Mouse (Mus musculus) midbrain, embryonic 11.5 days (tissue): ENCODE measurements around the gene Hist1h2bj. TPM values are rescaled to one million over a fixed set of nuclear protein-coding genes. Genes with fewer than 3 reads are reported as not detected.
"Not testable (repeated sequence)": the region's sequence is repeated elsewhere in the genome, so short reads cannot be mapped to it uniquely, and the experiment has no call there.

Experiments used
- ATAC-seq: fragments of 200-750 bp; cut with Nextera tagmentation; 2 replicates; pipeline ENCODE4 v1.8.0; 2017; ENCODE audit warnings: moderate TSS enrichment, moderate library complexity; ENCODE audit not compliant: low FRiP score
- DNase-seq: peaks from one replicate; pipeline ENCODE4 v3.0.0; 2015; ENCODE audit warnings: low spot score; ENCODE audit errors: missing footprints
- H3K27ac ChIP-seq: fragments of 300-500 bp; sonication (generic); 2 replicates; pipeline ENCODE4 v1.5.1; 2014; ENCODE audit warnings: low read depth, low read length
- H3K27me3 ChIP-seq: fragments of 300-500 bp; sonication (generic); 2 replicates; pipeline ENCODE4 v1.6.1; 2014; ENCODE audit warnings: mild to moderate bottlenecking, low read length, moderate library complexity, mixed read lengths; ENCODE audit not compliant: control insufficient read depth, insufficient read depth
- H3K36me3 ChIP-seq: fragments of 300-500 bp; sonication (generic); 2 replicates; pipeline ENCODE4 v1.6.1; 2014; ENCODE audit warnings: mild to moderate bottlenecking, low read length, moderate library complexity, mixed read lengths; ENCODE audit not compliant: control insufficient read depth, insufficient read depth
- H3K4me1 ChIP-seq: fragments of 300-500 bp; sonication (generic); 2 replicates; pipeline ENCODE4 v1.6.1; 2014; ENCODE audit warnings: low read length; ENCODE audit not compliant: control insufficient read depth, insufficient read depth
- H3K4me2 ChIP-seq: fragments of 300-500 bp; sonication (generic); 2 replicates; pipeline ENCODE4 v1.6.1; 2014; ENCODE audit warnings: mild to moderate bottlenecking, moderate library complexity
- H3K4me3 ChIP-seq: fragments of 300-500 bp; sonication (generic); 2 replicates; pipeline ENCODE4 v1.5.1; 2014; ENCODE audit warnings: low read depth, low read length
- H3K9ac ChIP-seq: fragments of 300-500 bp; sonication (generic); 2 replicates; pipeline ENCODE4 v1.6.1; 2014; ENCODE audit warnings: low read length
- H3K9me3 ChIP-seq: fragments of 300-500 bp; sonication (generic); 2 replicates; pipeline ENCODE4 v1.6.1; 2016; ENCODE audit warnings: low read length; ENCODE audit not compliant: control insufficient read depth
- WGBS: fragments of 180-500 bp; shearing (Covaris S2); extraction: QIAGEN DNeasy Blood & Tissue Kit; methylation state at CpG from one replicate; pipeline ENCODE4 v1.1.7; 2014; 5-methylcytosine and 5-hydroxymethylcytosine counted together
- polyA plus RNA-seq: library from polyadenylated mRNA; unstranded; fragments of >200 nt; fragmentation: Nextera tagmentation; extraction: Ambion mirVana; gene quantifications from 2 replicates; pipeline ENCODE4 v1.2.1, GENCODE M21; 2014

Gene Hist1h2bj
- polyA plus RNA-seq, 1 experiment from 2014 or later: 9.9 TPM

GRCm38 (mm10) chr13:22026058-22027031, 16.7 kb upstream of the Hist1h2bj start:
- ATAC-seq (0 out of 2 replicates have a peak, but pooled peaks have one; percentile 56), DNase-seq (peak; percentile 100)
- no peaks in the 10 kb centered on the region for H3K9me3 ChIP-seq
- no peaks in the 10 kb centered on the region for H3K27me3 ChIP-seq
- H3K27ac ChIP-seq: no peak overlapping the region
- H3K4me1 ChIP-seq: no peaks in the 10 kb centered on the region; the same call in 1 of the 2 replicates
- H3K4me2 ChIP-seq: peak overlapping the region; percentile 63
- H3K9ac ChIP-seq: peak overlapping the region; percentile 63
- H3K36me3 ChIP-seq: no peaks in the 10 kb centered on the region
- WGBS: 2% methylated on average over 35 of the region's 35 CpGs
- peak overlapping the region; percentile 46 for H3K4me3 ChIP-seq

DNA sequence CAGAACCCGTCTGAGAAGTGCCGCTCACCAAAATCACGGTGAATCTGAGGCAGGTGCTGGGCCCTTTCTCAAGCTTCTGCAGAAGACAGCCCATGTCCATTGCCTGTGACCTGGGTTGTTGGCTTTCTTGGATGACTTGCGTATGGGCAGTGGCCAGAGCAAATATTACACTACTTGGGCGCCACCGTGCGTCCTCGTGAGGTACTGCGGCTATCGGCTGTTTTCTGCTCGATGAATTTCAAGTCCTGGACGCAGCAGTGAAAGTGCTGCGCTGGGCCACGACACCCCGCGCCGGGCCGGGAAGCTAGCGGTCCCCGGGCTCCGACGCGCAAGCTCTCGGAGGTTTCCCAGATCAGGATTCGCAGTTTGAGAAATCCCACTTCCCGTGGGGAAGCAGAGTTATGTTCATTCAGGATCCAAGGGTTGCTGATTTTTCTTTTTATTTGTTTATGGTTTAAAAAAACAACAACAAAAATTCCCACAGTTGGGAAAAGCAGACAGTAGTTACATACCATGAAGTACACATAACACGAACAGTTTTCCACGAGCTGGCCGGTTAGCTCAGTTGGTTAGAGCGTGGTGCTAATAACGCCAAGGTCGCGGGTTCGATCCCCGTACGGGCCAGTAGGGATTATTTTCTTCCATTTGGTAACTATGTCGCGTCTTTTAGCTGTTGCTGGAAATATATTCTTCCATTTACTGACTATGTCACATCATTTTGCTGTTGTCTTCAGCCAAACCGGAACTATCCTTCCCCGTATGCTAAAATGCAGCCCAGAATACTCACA, 14.1 kb upstream of the Hist1h2bj start:
- Histone ChIP-seq H3K27ac (peak overlapping the region; percentile 54), H3K4me2 (peak overlapping the region; percentile 55), H3K4me1 (no peaks in the 10 kb centered on the region; the same call in 1 of the 2 replicates), H3K9me3 (no peaks in the 10 kb centered on the region), H3K4me3 (peak overlapping the region; percentile 46), H3K27me3 (no peaks in the 10 kb centered on the region), H3K9ac (peak overlapping the region; percentile 67), H3K36me3 (no peaks in the 10 kb centered on the region)
- peak; percentile 88 for ATAC-seq
- DNase-seq: peak; percentile 100
- WGBS: under 1% methylated on average over 40 of the region's 40 CpGs

DNA sequence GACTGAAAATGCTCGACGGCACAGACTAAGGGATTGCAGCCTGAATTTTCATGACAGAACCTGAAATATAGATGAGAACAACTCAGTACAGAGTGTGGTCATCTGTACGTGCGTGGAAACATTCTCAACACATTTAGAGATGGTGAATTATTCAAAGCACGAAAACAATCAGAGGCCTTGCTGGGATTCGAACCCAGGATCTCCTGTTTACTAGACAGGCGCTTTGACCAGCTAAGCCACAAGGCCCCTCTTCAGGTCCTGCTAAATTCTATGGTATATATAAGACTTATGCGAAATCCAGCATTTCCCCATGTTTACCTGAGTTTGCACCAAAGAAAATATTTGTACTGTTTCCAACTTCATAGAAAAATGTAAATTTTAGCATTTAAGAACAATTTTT, 13.1 kb upstream of the Hist1h2bj start:
- Histone ChIP-seq H3K4me3 (no peak overlapping the region), H3K36me3 (no peaks in the 10 kb centered on the region), H3K9me3 (no peaks in the 10 kb centered on the region), H3K27ac (no peak overlapping the region), H3K27me3 (no peaks in the 10 kb centered on the region), H3K9ac (no peak overlapping the region), H3K4me1 (peaks cover 4% of the 10 kb centered on the region; the same call in 1 of the 2 replicates), H3K4me2 (no peak overlapping the region; the same call in 1 of the 2 replicates)
- ATAC-seq: no peak
- DNase-seq: peak; percentile 94
- WGBS: 28% methylated on average over 8 of the region's 8 CpGs

- no peaks in the 10 kb centered on the region for H3K9me3 ChIP-seq
- no peak overlapping the region for H3K9ac ChIP-seq
- DNase-seq (peak; percentile 94), ATAC-seq (no peak)
- H3K4me2 ChIP-seq: no peak overlapping the region
- H3K4me1 ChIP-seq: peaks cover 4% of the 10 kb centered on the region; the same call in 1 of the 2 replicates
- H3K4me3 ChIP-seq: no peak overlapping the region
- WGBS: 23% methylated on average over 4 of the region's 4 CpGs
- no peaks in the 10 kb centered on the region for H3K36me3 ChIP-seq
- no peaks in the 10 kb centered on the region for H3K27me3 ChIP-seq
- no peak overlapping the region for H3K27ac ChIP-seq
These were observed 12.5 kb upstream of the Hist1h2bj start for GRCm38 (mm10) chr13:22030493-22030892.

DNA sequence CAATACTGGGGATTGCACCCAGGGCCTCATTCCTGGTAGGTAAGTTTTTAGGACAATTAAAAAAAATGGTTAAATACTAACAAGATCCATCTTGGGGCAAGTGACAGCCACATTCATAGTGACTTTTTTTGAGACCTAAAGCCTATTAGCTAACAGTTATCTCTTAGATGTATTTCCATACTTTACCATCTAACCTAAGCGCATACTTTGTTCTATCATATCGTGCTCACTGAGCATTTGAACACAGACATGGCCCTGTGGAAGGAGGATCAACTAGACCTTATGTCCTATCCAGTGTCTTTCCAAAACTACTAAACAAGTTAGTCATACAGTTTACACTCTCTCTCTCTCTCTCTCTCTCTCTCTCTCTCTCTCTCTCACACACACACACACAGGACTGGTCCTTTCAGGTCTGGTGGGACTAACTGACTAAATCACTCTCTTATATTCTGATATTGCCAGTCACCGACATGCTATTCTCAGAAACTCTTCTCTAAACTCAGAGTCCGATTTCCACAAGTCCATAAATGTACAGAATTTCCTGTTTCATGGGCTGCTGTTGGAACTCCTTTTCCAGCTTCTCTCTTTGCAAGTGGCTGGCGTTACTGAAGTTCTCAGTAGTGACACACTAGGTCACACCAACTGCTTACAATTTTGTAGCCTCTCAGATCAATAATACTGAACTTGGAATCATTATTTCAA, 9.1 kb upstream of the Hist1h2bj start:
- WGBS: 61% methylated on average over 5 of the region's 5 CpGs
- H3K36me3 ChIP-seq: no peaks in the 10 kb centered on the region
- H3K27ac ChIP-seq: peak overlapping the region; percentile 83
- no peaks in the 10 kb centered on the region for H3K27me3 ChIP-seq
- H3K4me2 ChIP-seq: peak overlapping the region; percentile 65
- DNase-seq: peak; percentile 90
- no peak for ATAC-seq
- H3K9me3 ChIP-seq: no peaks in the 10 kb centered on the region
- H3K9ac ChIP-seq: peak overlapping the region; percentile 86
- peaks cover 11% of the 10 kb centered on the region for H3K4me1 ChIP-seq
- peak overlapping the region; percentile 38 for H3K4me3 ChIP-seq

GRCm38 (mm10) chr13:22034443-22035266, 8.4 kb upstream of the Hist1h2bj start:
- Histone ChIP-seq H3K36me3 (no peaks in the 10 kb centered on the region), H3K4me2 (peak overlapping the region; percentile 65), H3K9me3 (no peaks in the 10 kb centered on the region), H3K27ac (peak overlapping the region; percentile 83), H3K4me1 (peaks cover 11% of the 10 kb centered on the region), H3K27me3 (no peaks in the 10 kb centered on the region), H3K4me3 (peak overlapping the region; percentile 38), H3K9ac (peak overlapping the region; percentile 86)
- peak; percentile 3; the same call in 1 of the 2 replicates for ATAC-seq
- DNase-seq: peak; percentile 92
- WGBS: under 1% methylated on average over 12 of the region's 14 CpGs

GRCm38 (mm10) chr13:22035267-22036148, 7.5 kb upstream of the Hist1h2bj start, which contains the start of the genes Hist1h2ah and Hist1h2bk:
TSS of gene Hist1h2ah (minus strand) at chr13:22035568.
TSS of gene Hist1h2bk (plus strand) at chr13:22035870.
- H3K9me3 ChIP-seq, H3K36me3 ChIP-seq, H3K27me3 ChIP-seq: not testable (repeated sequence)
- peak; percentile 98 for ATAC-seq
- DNase-seq: peak; percentile 98
- Histone ChIP-seq H3K4me2 (peak within 1 kb of the TSS; percentile 68), H3K4me3 (peak within 1 kb of the TSS; percentile 38), H3K4me1 (peaks cover 14% of the 10 kb centered on the region), H3K27ac (peak within 1 kb of the TSS; percentile 93), H3K9ac (peak within 1 kb of the TSS; percentile 86)
- under 1% methylated on average over 20 of the region's 69 CpGs for WGBS
